Mouse (Mus musculus): Measurements from ENCODE around the gene Med16.
"Not testable (repeated sequence)": the region's sequence is repeated elsewhere in the genome, so short reads cannot be mapped to it uniquely, and the experiment has no call there.

Med16 gene

DNA sequence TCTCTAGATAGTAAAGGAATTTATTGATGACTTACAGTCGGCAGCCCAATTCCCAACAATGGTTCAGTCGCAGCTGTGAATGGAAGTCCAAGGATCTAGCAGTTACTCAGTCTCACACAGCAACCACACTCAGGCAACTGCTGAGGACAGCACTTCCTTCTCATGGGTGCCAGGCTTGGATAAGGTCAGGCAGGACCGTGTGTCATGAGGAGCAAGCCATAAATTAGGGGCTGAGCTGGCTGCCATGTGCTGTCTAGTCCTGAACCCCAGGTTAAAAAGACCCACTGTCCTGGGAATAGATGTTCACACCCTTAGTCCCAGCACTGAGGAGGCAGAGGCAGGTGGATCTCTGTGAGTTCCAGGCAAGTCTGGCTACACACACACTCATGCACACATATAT, 23.8 kb downstream of the Med16 start:
- not testable (repeated sequence) for DNase-seq (ENCODE audit: low spot score in 2 of 2)

DNA sequence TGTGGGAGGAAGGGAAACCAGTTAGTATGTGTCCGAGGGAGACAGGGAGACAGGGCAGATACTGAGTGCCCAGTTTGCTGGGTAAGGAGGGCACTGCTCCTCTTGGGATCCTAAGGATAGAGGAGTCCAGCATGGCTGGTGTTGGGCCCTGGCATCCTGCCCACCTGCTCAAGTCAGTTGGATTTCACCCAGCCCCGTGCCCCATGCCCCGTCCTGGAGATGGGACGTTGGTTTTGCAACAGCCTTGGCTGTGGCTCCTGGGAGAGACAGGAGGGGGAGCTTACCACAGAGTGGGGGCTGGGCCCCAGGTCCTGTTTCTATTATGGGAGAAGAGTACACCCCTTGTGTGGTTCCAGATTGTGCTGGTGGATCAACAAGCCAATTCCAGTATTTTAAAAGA, 24.3 kb downstream of the Med16 start:
- DNase-seq (ENCODE audit: low spot score in 2 of 2): no peak

GRCm38 (mm10) chr10:79883297-79884084, 25.2 kb downstream of the Med16 start:
- peak; percentile 59 to 69 for DNase-seq (ENCODE audit: low spot score in 2 of 2)

- no peak for DNase-seq (ENCODE audit: low spot score in 2 of 2)
Observed at GRCm38 (mm10) chr10:79881981-79882380, 26.7 kb downstream of the Med16 start.

DNA sequence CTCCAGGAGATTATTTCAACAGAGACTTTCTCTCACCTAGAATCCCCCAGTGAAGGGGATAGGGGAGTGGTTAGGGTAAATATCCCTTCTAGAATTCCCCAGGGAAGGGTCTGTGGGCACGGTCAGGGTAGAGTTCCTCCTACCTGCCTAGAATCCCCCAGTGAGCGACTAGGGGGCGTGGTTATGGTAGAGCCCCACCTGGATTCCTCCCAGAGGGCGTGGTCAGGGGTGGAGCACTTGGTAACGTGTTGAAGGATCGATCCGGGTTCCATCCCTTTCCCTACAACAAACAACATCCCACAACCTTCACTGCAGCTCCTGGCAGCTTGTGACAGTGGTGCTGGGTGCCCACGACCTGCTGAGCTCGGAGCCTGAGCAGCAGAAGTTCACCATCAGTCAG, 28.0 kb downstream of the Med16 start:
- no peak for DNase-seq (ENCODE audit: low spot score in 2 of 2)

GRCm38 (mm10) chr10:79879527-79879926, 29.2 kb downstream of the Med16 start:
- no peak for DNase-seq (ENCODE audit: low spot score in 2 of 2)

GRCm38 (mm10) chr10:79877757-79878156, 31.0 kb downstream of the Med16 start:
- DNase-seq (ENCODE audit: low spot score in 2 of 2): no peak

GRCm38 (mm10) chr10:79877174-79877573, 31.5 kb downstream of the Med16 start:
- no peak for DNase-seq (ENCODE audit: low spot score in 2 of 2)

- DNase-seq (ENCODE audit: low spot score in 2 of 2): no peak
Observed at GRCm38 (mm10) chr10:79874290-79874862, 34.3 kb downstream of the Med16 start, which contains the start of the genes Prtn3 and Plppr3. TSS of gene Prtn3 (plus strand) at chr10:79874476. TSS of gene Plppr3 (minus strand) at chr10:79874634.

DNA sequence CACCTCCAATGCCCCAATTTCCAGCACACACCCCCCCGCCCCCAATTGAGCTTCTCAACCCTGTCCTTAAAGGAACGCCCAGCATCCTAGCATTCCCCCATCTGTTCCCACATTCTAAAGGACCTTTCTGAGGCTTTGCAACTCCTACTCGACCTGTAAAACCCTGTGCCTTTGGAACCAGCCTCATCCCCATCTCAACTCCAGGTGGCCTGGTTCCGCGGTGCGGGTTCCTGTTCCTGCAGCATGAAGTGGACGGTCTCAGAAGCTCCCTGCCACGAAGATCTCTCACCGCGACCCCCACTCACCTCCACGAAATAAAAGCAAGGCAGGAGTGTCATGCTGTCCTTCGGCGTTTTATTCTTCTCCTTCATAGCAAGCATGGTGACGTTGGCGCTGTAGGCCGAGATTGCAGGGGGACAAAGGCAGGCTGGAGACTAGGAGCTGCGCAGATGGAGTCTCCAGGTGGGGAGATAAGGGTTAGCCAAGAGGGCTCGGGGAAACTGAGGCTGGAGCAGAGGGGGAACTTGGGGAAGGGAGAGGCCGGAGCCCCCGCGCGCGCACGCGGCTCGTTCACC, 34.9 kb downstream of the Med16 start:
- DNase-seq (ENCODE audit: low spot score in 2 of 2): no peak

DNA sequence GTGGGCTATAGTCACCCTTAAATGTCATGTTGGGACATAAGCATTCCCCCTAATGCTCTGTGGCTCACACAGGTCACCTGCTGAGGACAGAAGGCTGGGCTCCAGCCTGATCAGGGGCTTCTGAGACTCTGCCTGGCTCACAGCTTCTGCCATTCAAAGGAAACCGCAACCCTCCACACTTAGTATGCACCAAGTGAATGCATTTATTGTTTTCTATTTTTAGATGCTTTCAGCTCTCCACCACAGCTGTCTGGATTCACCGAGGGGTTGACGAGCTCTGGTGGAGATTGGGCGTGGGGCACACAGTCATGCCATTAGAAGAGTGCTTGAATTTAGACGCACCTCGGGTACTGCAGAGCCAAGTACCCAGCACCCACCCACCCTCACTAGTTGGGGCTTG, 35.4 kb downstream of the Med16 start:
- no peak for DNase-seq (ENCODE audit: low spot score in 2 of 2)

DNA sequence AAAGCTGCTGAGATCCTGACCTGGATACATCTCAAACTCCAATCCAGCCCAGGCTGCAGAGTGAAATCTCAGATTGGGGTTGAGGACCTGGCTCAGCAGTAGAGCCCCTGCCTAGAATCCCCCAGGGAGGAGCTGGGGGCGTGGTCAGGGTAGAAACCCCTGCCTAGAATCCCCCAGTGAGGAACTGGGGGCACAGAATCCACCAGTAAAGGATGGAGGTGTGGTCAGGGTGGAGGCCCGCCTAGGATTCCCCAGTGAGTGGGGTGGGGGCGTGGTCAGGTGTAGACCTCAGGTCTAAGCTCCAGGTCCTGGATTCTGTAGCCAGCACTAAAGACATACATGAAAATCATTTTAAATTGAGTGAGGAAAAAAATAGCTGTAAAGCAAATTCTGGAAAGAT, 35.9 kb downstream of the Med16 start:
- DNase-seq (ENCODE audit: low spot score in 2 of 2): no peak

- no peak for DNase-seq (ENCODE audit: low spot score in 2 of 2)
Observed at GRCm38 (mm10) chr10:79871845-79872244, 36.9 kb downstream of the Med16 start.

DNA sequence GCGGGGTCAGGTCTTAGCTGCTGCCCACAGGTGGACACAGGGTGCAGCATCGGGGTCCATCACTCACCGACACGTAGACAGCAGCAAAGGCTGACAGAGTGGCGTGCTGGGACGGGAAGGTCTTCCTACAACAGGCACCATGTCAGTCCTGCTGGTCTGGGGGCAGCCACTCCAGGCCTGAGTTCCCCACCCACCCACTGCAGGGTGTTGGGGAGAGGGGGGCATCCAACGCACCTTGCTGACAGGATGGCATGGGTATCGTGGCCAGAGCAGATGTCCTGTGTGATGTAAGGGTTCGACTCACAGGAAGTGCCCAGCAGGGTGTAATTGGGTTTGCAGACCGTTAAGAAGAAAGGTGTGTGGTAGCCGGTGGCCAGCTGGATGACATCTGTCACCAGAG, 42.1 kb downstream of the Med16 start:
- no peak for DNase-seq (ENCODE audit: low spot score in 2 of 2)

DNA sequence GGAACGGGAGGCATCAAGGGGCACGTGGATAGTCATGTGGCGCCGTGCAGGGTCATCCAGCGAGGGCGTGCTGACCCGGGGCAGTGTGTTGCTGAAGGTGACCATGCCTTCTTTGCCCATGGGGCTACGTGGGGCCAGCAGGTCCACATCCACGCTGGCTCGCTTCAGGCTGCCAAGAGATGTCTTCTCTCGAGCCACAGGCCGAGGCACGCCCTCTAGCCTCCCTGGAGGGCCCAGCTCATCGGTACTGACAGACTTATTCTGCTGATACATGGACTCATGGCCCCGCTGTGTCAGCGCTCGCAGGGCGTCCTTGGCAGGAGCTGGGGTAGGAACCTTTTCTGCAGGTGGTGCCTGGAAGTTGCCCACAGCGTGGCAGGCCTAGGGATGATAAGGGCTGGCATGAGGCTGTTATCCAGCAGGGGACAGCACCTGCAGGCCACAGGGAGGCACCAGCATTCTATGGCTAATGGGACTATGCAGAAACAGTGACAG, 42.9 kb downstream of the Med16 start:
- no peak for DNase-seq (ENCODE audit: low spot score in 2 of 2)

- no peak for DNase-seq (ENCODE audit: low spot score in 2 of 2)
Observed at GRCm38 (mm10) chr10:79865189-79865601, 43.5 kb downstream of the Med16 start.

- no peak for DNase-seq (ENCODE audit: low spot score in 2 of 2)
Observed at GRCm38 (mm10) chr10:79864351-79865188, 44.2 kb downstream of the Med16 start.

DNA sequence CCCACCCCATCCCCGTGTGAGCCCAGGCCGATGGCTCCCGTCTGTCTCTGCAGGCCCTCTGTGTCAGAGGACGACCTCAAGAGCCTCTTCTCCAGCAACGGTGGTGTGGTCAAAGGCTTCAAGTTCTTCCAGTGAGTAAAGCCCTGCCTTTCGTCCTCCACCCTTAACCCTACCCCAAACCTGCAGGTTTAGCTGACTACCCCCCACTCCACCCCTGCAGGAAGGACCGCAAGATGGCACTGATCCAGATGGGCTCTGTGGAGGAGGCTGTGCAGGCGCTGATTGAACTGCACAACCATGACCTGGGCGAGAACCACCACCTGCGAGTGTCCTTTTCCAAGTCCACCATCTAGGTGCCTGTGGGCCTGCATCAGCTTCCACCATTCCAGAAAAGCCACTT, 45.8 kb downstream of the Med16 start:
- DNase-seq (ENCODE audit: low spot score in 2 of 2): no peak

DNA sequence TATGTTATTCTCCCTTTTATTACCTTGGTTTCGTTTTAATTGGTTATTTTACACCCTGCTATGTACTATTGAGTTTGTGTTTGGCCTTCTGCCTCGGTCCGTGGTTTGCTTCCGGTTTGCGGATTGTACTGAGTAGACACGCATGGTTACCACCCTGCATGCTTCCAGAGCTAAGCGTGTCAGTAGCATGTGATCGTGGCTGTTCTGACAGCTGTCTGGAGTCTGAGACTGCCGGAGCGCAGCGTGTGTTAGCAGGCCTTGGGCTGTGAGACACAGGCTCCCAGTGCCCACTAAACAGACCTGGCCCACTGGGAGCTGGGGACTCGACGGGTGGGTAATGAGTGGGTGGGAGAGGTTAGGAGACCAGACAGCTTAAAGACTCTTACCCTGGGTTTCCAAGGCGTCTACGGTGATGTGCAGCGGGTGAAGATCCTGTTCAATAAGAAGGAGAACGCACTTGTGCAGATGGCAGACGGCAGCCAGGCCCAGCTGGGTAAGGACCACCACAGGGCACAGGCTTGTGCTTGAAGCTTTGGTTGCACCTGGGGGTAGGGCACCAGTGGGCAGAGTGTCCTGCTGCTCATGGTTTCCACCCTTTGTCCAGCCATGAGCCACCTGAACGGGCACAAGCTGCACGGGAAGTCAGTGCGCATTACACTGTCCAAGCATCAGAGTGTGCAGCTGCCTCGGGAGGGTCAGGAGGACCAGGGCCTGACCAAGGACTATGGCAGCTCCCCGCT, 46.5 kb downstream of the Med16 start:
- no peak for DNase-seq (ENCODE audit: low spot score in 2 of 2)

DNA sequence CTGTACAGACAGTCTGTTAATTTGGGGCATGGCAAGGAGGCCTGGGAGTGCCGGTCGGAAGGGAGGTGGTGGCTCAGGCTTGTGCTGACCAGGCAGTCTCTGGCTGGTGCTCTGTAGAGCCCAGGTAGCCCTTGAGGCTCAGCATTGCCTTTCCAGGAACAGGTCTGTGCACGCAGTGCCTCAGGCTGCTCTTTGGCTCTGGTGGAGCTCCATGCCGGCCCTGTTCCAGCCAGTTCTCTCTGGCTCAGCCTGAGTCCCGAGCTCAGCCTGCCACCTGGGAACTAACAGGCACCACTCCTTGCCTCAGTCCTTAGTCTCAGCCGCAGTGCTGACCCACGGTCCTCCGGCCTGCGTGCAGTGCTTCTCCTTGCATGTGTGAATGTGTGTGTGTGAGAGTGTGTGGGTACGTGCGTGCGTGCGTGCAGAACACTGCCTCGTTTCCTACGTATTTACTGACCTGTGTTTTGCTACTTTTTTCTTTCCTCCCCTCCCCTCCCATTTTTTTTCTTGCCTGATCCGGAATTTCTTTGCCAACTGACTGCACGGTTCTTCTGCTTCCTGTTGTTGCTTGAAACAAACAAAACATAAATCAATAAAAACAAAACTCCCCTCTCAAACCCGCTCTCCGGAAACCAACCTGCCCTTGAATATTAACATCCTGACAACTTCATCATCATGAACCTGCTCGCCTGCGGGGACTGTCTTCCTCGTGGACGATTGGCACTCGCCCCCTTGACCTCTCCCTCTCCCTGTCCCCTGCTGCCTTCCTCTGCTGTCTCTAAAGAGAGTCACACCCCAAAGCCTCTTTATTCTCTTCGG, 47.3 kb downstream of the Med16 start:
- DNase-seq (ENCODE audit: low spot score in 2 of 2): no peak
